In the genomic region with DNA sequence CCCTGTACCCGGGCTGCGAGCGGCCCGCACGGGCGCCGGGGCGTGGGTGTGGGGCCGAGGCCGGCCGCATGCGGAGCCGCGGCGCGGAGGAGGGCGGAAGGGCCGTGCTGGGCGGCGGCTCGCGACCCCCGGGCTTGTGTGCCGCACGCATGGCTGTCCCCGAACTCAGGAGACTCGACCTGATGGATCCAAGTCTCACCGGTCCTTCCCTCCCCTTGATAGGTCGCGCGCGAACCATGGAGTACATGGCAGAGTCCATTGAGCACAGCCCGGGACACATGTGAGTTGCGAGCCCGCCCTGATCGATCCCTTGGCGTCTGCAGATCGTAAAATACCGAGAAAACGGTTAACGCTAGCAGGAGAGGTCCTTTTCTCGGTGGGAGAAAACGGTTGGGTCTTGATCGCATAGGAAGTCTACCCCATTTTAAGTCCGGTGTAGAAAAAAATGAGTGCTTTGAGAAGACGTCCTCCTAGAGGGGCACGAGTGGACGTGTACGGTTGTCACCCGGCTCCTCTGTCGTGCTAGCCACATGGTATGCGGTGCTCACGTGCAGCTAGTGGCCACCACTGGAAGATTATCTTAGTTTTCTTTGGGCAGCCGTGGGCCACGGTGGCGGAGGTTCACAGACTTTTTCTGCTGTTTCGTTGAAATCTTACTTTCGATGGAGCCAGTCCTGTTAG, we compare ENCODE assay signal across 8 mouse cellular contexts. TPM values are rescaled to one million over a fixed set of nuclear protein-coding genes. Genes with fewer than 3 reads are reported as not detected.
DNase-seq lines count a peak whose midpoint lies in the region; ATAC-seq and TF ChIP-seq lines count a peak whose summit lies in the region.

No protein-coding gene starts in this region.

- H3K4me3 ChIP-seq in gastrocnemius, adult 2 months = peak overlapping the region; percentile 82
- H3K4me3 ChIP-seq in forebrain, embryonic 14.5 days (ENCODE audit: low read depth, low read length) = peak overlapping the region; percentile 96
- peak overlapping the region; percentile 93 for H3K4me3 ChIP-seq in hindbrain, embryonic 12.5 days
- H3K4me3 ChIP-seq in left cerebral cortex, adult 2 months = peak overlapping the region; percentile 73

- peak; percentile 85 for ATAC-seq in forebrain, embryonic 14.5 days
- peak; percentile 90 for ATAC-seq in hindbrain, embryonic 12.5 days (ENCODE audit: low FRiP score)

- H3K9ac ChIP-seq in forebrain, embryonic 14.5 days (ENCODE audit: low read length) = peak overlapping the region; percentile 91
- H3K9ac ChIP-seq in hindbrain, embryonic 12.5 days = peak overlapping the region; percentile 98

- H3K4me2 ChIP-seq in forebrain, embryonic 14.5 days (ENCODE audit: low read length) = peak overlapping the region; percentile 88
- peak overlapping the region; percentile 81 for H3K4me2 ChIP-seq in hindbrain, embryonic 12.5 days (replicated peaks)

- H3K27me3 ChIP-seq in forebrain, embryonic 14.5 days (replicated peaks; ENCODE audit: control insufficient read depth, insufficient read depth, low read length) = no peaks in the 10 kb centered on the region
- H3K27me3 ChIP-seq in hindbrain, embryonic 12.5 days = no peaks in the 10 kb centered on the region

- H3K27ac ChIP-seq in gastrocnemius, adult 2 months = peak overlapping the region; percentile 90
- peak overlapping the region; percentile 80 for H3K27ac ChIP-seq in forebrain, embryonic 14.5 days (ENCODE audit: low read depth, low read length)
- H3K27ac ChIP-seq in hindbrain, embryonic 12.5 days = peak overlapping the region; percentile 92
- H3K27ac ChIP-seq in left cerebral cortex, adult 2 months = peak overlapping the region; percentile 84

- intact Hi-C loops in gastrocnemius, adult 2 months (cut with DNase I) = loop anchor here (5.0 to 10.0 kb wide), 2 partner anchors 128 to 595 kb away; a partner anchor contains a TSS
- intact Hi-C loops in left cerebral cortex, adult 2 months (cut with DNase I) = loop anchor here (10.0 kb wide), 1 partner anchor 718 kb away; a partner anchor contains a TSS

- DNase-seq in gastrocnemius, adult 2 months = peak; percentile 46
- DNase-seq in gastrocnemius, postnatal 25 days = no peak
- peak; percentile 12 for DNase-seq in c-Kit-positive CD71-negative TER-119-negative erythroid progenitor cells, embryonic 14.5 days (ENCODE audit: low read depth)
- peak; percentile 58 for DNase-seq in forebrain, embryonic 14.5 days (ENCODE audit: low spot score)
- DNase-seq in left cerebral cortex, adult 2 months (ENCODE audit: extremely low spot score in 1 of 2, low spot score in 2 of 2) = peak; percentile 23 to 31
- DNase-seq in lung, postnatal 25 days (ENCODE audit: low spot score) = peak; percentile 5
- peak; percentile 41 for DNase-seq in right cerebral cortex, postnatal 14 days

- no peaks in the 10 kb centered on the region for H3K4me1 ChIP-seq in forebrain, embryonic 14.5 days (ENCODE audit: control insufficient read depth, insufficient read depth, low read length)
- peaks cover 13% of the 10 kb centered on the region for H3K4me1 ChIP-seq in hindbrain, embryonic 12.5 days

- no peaks in the 10 kb centered on the region for H3K9me3 ChIP-seq in forebrain, embryonic 14.5 days (replicated peaks; ENCODE audit: control insufficient read depth, low read length)
- H3K9me3 ChIP-seq in hindbrain, embryonic 12.5 days (replicated peaks) = no peaks in the 10 kb centered on the region

- H3K36me3 ChIP-seq in forebrain, embryonic 14.5 days (ENCODE audit: control insufficient read depth, insufficient read depth, low read length) = no peaks in the 10 kb centered on the region
- H3K36me3 ChIP-seq in hindbrain, embryonic 12.5 days = no peaks in the 10 kb centered on the region

- no peak for TF ChIP-seq CTCF in gastrocnemius, adult 2 months (IDR thresholded peaks at IDR 0.05)
- TF ChIP-seq CTCF in left cerebral cortex, adult 2 months (IDR thresholded peaks at IDR 0.05) = no peak

- under 1% methylated on average over 56 of the region's 58 CpGs for WGBS in forebrain, embryonic 14.5 days
- WGBS in hindbrain, embryonic 12.5 days = under 1% methylated on average over 50 of the region's 58 CpGs

RNA-seq across cellular contexts. Expression of a gene that starts 0.5 kb away (rescaled TPM):
- total RNA-seq in gastrocnemius, adult 2 months (2021) = 10 to 100 TPM; 31.9 to 33.8 TPM
- 10 to 100 TPM; 24.2 to 34.7 TPM for total RNA-seq in gastrocnemius, postnatal 25 days (2021)
- 132 and 136 TPM in 2 replicates for polyA plus RNA-seq in forebrain, embryonic 14.5 days (2014; fragmentation: Nextera tagmentation; extraction: Ambion mirVana)
- polyA plus RNA-seq in hindbrain, embryonic 12.5 days (2016; fragmentation: Nextera tagmentation; extraction: Ambion mirVana) = 110 and 111 TPM in 2 replicates
- 10 to 100 TPM; 47.6 to 57.3 TPM for total RNA-seq in left cerebral cortex, adult 2 months (2021)
